Mouse (Mus musculus): Measurements from ENCODE around the gene Selenof. TPM values are rescaled to one million over a fixed set of nuclear protein-coding genes. Genes with fewer than 3 reads are reported as not detected.

The Selenof gene
- total RNA-seq, 1 experiment from 2014 or later, result 324 TPM

- DNase-seq, result no peak
Measured at GRCm38 (mm10) chr3:144642141-144642540, 72.0 kb downstream of the Selenof start.

GRCm38 (mm10) chr3:144643301-144643871 lies 73.3 kb downstream of the Selenof start:
- DNase-seq, result peak; percentile 22

- DNase-seq, result no peak
Measured at GRCm38 (mm10) chr3:144644202-144644601, 74.1 kb downstream of the Selenof start.

Other genes with a start within 250 kb of the Selenof start
- gene Hs2st1, start 123 bp upstream of the Selenof start, total RNA-seq (2021), result 12.9 and 19.5 TPM in 2 replicates
- 180 and 199 TPM in 2 replicates for gene Sh3glb1, start 150.0 kb downstream of the Selenof start, total RNA-seq (2021)
- gene Clca3a1, start 190.7 kb downstream of the Selenof start, total RNA-seq (2021), result 9.2 TPM in 2 replicates
- gene Clca3a2, start 249.2 kb downstream of the Selenof start, total RNA-seq (2021), result not detected in 2 replicates